Mouse (Mus musculus): Measurements from ENCODE around the gene Bbx. TPM values are rescaled to one million over a fixed set of nuclear protein-coding genes. Genes with fewer than 3 reads are reported as not detected.
A peak's percentile ranks its signal among the peaks of the same experiment; 100 is the strongest.

Bbx gene
- 10 to 100 TPM; 11.7 to 14.7 TPM for total RNA-seq (2021)

GRCm38 (mm10) chr16:50432062-50432878, at the start of gene Bbx:
TSS of gene Bbx (minus strand) at chr16:50432390.
- intact Hi-C loops (cut with DNase I) = loop anchor here (5.0 kb wide), 1 partner anchor 50 kb away; no protein-coding TSS in a partner anchor
- peak; percentile 98 for DNase-seq (ENCODE audit: low spot score)

GRCm38 (mm10) chr16:50481892-50482291, 49.7 kb upstream of the Bbx start:
- DNase-seq (ENCODE audit: low spot score) = no peak
- intact Hi-C loops (cut with DNase I) = no loop called here

DNA sequence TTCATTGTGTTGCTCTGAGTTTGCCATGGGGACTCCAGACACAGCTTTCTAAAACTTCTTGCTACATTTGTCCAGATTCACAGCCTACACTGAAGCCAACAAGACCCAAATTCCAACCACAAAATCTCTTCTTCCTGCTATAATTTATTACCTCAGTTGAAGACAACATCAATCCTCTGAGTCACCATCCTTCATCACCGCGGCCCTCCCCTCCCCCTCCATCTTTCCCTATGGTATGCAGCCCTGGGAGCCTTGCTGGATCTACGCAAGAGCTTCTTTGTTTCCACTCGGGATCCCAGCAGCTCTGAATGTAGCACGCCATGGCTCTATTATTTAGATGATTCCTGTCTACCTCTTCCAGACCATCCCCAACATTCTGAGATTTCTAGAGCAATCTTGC, 49.2 kb upstream of the Bbx start:
- intact Hi-C loops (cut with DNase I) = no loop called here
- no peak for DNase-seq (ENCODE audit: low spot score)

- intact Hi-C loops (cut with DNase I) = no loop called here
- no peak for DNase-seq (ENCODE audit: low spot score)
These were observed 46.5 kb upstream of the Bbx start for GRCm38 (mm10) chr16:50478695-50479094.

DNA sequence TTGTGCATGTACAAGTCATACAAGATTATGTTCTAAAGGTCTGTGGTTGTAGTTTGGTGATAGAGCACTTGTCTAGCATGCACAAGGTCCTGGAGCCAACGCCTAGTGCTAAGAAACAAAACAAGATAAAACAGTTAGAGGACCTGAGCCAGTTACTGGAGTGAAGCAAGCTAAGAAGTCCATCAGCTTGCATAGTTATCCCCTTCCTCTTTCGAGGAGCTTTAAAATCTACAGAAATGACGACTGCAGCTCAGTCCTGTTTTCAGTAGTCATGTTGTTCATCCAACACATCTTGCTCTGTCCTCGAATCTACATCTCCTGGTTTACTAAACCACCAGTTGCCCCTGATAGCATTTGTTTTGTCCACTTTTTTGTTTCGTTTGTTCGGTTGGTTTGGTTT, 45.4 kb upstream of the Bbx start:
- intact Hi-C loops (cut with DNase I) = no loop called here
- no peak for DNase-seq (ENCODE audit: low spot score)

GRCm38 (mm10) chr16:50462226-50462870, 30.2 kb upstream of the Bbx start:
- DNase-seq (ENCODE audit: low spot score) = no peak
- intact Hi-C loops (cut with DNase I) = no loop called here

DNA sequence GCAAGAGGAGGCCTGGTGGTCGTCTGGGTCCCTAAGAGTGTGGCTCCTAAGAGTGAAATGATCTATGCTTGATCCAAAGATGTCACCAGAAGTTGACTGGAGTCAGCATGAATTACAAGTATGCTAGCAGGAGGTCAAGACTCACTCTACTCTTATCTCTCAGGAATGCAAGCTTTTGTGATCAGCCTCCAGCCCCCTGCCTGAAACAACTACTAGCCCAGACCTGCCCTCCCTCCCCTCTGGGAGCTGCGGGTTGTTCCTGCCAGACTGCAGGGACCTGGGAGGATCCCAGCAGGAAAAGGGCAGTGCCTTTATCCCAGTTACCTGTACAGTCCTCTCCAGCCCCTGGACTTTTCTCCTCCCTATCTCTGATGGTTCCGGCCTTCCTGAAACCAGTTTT, 27.0 kb upstream of the Bbx start:
- DNase-seq (ENCODE audit: low spot score) = no peak
- intact Hi-C loops (cut with DNase I) = no loop called here

DNA sequence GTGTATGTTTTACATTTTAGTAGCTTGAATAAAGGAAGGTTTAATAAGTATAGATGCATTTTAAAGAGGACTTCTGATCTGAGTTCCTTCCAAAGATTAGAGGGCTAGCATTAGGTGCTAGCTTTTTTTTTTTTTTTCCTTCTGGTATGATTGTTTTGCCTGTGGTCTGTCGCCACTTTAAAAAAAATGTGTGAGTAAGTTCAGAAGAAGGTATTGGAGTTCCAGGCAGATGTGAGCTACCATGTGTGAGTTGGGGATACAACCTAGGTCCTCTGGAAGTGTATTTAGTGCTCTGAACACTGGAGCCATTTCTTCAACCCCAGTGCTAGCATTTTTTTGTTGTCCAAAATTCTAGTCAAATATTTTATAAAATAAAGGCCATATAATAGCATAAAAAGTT, 23.9 kb upstream of the Bbx start:
- intact Hi-C loops (cut with DNase I) = no loop called here
- no peak for DNase-seq (ENCODE audit: low spot score)

GRCm38 (mm10) chr16:50449086-50449485, 16.9 kb upstream of the Bbx start:
- intact Hi-C loops (cut with DNase I) = no loop called here
- no peak for DNase-seq (ENCODE audit: low spot score)

GRCm38 (mm10) chr16:50445014-50445413, 12.8 kb upstream of the Bbx start:
- intact Hi-C loops (cut with DNase I) = no loop called here
- no peak for DNase-seq (ENCODE audit: low spot score)

DNA sequence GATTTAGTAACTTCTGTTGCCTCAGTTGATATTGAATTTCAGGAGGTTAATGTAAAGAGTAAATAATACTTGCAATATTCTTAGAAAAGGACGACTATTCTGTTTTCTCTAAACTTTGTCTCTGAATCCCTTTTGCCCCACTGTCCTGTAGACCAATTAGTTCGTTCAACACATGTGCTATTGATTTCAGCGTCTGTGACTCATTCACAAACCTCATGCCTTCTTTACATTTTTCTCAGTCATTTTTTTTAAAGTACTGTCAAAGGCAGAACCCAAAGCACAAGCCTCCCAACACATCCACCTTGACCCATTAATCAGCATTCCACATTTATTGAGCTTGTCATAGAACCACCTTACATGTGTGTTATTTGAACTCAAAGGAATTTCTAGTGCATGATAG, 6.6 kb upstream of the Bbx start:
- intact Hi-C loops (cut with DNase I) = no loop called here
- DNase-seq (ENCODE audit: low spot score) = no peak

- intact Hi-C loops (cut with DNase I) = no loop called here
- no peak for DNase-seq (ENCODE audit: low spot score)
These were observed 5.6 kb upstream of the Bbx start for GRCm38 (mm10) chr16:50437788-50438187.

- DNase-seq (ENCODE audit: low spot score) = no peak
- intact Hi-C loops (cut with DNase I) = no loop called here
These were observed 5.1 kb upstream of the Bbx start for GRCm38 (mm10) chr16:50437331-50437730.

GRCm38 (mm10) chr16:50431011-50431981, 894 bp downstream of the Bbx start:
- DNase-seq (ENCODE audit: low spot score) = peak; percentile 15
- intact Hi-C loops (cut with DNase I) = loop anchor here (2.0 to 5.0 kb wide), 3 partner anchors 49 to 306 kb away; no protein-coding TSS in a partner anchor

GRCm38 (mm10) chr16:50430515-50430877, 1.7 kb downstream of the Bbx start:
- intact Hi-C loops (cut with DNase I) = loop anchor here (2.0 to 5.0 kb wide), 3 partner anchors 48 to 306 kb away; no protein-coding TSS in a partner anchor

DNA sequence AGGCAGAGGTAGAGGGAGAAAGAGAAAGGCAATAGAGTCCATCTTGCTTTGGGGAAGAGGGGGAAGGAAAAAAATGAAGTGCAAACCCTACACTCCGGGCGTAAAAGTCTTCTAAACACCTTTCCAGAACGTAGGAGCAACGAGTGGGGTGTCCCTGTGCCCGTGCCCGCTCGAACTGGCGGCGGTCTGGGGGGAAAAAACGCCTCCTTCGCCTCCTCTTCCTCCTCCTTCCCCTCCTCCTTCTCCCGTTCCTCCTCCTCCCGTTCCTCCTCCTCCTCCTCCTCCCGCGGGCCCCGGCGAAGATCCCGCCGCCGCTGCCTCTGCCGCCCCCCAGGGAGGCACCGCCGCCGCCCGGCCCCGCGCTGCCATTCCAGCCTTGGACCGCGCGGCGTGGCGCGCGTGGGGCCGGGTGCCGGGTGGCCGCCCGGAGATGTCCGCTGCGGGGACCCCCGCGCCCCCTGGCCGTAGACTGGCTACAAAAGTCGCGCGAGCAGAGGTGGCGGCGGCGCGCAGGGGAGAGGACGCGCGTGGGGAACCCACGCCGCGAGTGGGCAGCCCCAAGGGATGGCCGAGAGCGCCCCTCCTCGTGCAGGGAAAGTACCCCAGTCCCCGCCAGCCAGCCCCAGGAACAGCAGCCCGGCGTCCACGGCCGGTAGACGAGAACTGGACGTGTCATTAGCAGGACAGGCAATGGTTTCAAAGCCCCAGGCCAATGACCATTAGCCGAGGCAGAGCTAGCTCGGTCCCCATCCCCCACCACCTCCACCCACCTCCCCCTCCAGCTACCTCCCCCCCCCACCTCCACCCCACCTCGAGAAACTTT, 2.3 kb downstream of the Bbx start:
- intact Hi-C loops (cut with DNase I) = loop anchor here (2.0 to 5.0 kb wide), 3 partner anchors 48 to 307 kb away; no protein-coding TSS in a partner anchor
- DNase-seq (ENCODE audit: low spot score) = peak; percentile 13

More at GRCm38 (mm10) chr16:50430515-50430877, 1.7 kb downstream of the Bbx start:
- no peak for DNase-seq (ENCODE audit: low spot score)

DNA sequence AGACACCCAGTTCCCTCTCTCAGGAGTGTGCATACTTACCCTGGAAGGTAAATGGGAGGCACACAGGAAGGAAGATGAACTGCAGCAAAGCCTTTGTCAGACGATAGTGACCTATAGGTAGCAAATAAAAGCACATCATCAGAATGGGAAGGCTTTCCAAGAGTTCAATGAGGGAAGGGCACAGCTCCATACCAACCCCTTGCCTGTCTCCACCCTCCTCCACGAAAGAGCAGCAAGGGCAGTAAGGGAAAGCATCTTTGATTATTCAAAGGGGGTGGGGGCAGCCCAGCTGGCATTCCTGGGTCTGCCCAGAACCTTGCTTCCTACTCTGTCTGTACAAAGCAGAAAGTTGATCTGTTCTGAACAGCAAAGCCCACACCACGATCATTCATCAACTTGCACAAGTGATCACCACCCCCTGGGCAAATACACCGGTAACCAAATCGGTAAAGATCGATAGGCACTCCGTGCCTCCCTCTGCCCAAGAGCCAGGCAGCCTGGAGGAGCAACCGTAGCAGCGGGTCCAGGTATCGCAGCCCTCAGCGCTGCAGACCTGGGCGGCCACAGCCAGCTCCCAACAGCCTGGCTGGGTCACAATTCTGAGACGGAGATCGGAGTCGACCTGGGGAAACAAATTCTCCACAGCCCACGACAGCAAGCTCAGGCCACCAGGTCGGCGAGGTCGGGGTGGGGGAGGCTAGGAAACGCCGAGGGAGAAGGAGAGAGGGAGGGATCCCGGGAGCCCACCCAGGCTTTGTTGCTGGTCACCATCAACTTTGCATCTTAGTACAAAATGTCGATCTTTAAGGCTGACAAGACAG, 3.1 kb downstream of the Bbx start:
- intact Hi-C loops (cut with DNase I) = no loop called here
- no peak for DNase-seq (ENCODE audit: low spot score)

DNA sequence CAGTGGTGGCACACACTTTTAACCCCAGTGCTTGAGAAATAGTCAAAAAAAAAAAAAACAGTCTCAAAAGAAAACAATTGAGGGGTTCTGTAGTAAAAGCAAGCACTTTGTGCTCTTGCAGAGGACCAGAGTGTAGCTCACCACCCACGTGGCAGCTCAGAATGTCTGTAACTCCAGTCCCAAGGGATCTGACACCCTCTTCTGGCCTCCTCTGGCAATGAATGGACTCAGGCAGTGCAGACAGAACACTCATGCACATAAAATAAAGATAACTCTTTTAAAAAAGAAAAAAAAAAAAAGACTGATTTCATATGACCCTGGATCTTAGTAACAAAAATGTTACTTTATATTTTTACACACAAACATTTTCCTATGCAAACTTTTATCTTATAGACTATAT, 12.1 kb downstream of the Bbx start:
- DNase-seq (ENCODE audit: low spot score) = no peak
- intact Hi-C loops (cut with DNase I) = no loop called here

Measured in heart, postnatal 25 days (tissue).